Mouse (Mus musculus) v-Abl transformed pro-B cells (cell line): Measurements from ENCODE around the gene Rasa2.
"Not testable (repeated sequence)": the region's sequence is repeated elsewhere in the genome, so short reads cannot be mapped to it uniquely, and the experiment has no call there.

Experiments
- in situ Hi-C, 2 experiments: fragments of 400-800 bp; cut with MboI; formaldehyde crosslinking; loops; one replicate each; pipeline ENCODE4 v1.15.1; 2025; ENCODE audit not compliant: unreplicated experiment in 2 of 2

The Rasa2 gene

DNA sequence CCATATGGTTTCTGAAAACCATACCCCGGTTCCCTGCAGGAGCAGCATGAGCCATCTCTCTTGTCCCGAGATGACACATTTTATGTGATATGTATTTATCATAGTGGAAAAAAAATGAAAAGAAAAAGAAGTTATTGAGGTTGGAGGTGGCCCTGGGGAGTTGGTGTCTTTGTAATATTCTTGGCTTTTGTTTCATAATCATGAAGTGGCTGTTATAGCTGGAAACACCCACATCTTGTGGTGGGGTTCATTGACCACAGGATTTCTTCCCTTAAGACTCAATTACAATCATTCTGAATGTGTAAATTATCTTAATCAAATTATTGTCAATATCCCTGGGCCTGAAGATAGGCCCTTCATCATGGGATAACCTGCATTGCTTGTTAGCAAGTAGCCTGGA is 13.4 kb upstream of the Rasa2 start:
- in situ Hi-C loops, result no loop called here

GRCm38 (mm10) chr9:96644002-96644401 is 12.6 kb upstream of the Rasa2 start:
- in situ Hi-C loops, result not testable (repeated sequence)

DNA sequence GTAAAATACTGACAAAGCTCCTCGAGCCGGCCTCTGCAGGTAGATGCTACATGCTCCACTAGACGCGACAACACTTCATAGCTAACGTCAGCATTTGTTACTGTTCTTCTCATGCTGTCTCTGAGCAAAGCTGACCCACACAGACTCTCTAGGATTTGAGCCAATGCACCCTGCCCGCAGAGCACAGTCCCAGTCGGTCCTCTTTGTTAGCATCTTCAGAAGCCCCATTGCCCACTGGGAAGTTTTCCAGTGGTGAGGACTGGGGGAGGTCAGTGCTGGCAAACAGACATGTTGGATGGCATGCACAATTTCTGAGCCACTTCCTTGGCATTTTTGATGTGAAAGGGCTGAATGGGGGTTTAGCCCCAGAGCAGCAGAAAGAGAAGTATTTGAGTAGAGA is 8.0 kb upstream of the Rasa2 start:
- in situ Hi-C loops, result no loop called here

- in situ Hi-C loops, result no loop called here
Observed at GRCm38 (mm10) chr9:96638508-96638907, 7.1 kb upstream of the Rasa2 start.

- in situ Hi-C loops, result no loop called here
Observed at GRCm38 (mm10) chr9:96637157-96637548, 5.7 kb upstream of the Rasa2 start.

- in situ Hi-C loops, result no loop called here
Observed at GRCm38 (mm10) chr9:96636423-96637156, 5.2 kb upstream of the Rasa2 start.

DNA sequence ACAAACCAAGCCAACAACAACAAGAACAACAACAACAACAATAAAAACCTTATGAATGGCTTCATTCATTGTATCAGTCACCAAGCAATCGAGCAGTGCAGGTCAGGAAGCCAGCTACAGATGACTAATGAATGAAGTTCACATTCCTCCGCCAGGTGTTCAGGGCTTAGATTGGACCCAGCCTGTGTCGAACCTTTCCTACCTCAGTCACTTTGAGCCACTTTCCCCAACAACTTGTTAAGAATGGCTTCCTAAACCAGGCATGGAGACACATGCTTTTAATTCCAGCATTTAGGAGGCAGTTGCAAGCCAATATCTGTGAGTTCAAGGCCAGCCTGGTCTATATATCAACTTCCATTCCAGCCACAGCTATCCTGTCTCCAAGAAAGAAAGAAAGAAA is 4.5 kb upstream of the Rasa2 start:
- in situ Hi-C loops, result no loop called here

DNA sequence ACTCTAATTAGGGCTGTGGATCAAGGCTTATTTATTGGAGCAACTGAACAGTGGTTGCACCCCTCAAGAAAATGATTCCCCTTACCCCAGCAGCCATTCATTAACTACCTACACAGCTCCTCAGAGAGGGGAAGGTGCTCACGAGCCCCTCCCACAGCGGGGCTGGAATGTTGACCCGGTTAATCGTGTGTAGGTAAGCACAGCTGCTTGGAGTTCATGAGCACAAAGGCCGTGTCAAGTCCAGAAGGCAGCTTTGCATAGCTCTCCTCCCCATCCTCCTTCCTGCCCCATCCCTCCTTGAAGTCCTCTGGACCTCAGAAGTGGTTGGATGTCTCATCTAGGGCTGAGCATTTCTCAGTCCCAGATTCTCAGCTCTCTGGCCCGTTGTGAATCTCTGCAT is 3.8 kb upstream of the Rasa2 start:
- in situ Hi-C loops, result no loop called here

DNA sequence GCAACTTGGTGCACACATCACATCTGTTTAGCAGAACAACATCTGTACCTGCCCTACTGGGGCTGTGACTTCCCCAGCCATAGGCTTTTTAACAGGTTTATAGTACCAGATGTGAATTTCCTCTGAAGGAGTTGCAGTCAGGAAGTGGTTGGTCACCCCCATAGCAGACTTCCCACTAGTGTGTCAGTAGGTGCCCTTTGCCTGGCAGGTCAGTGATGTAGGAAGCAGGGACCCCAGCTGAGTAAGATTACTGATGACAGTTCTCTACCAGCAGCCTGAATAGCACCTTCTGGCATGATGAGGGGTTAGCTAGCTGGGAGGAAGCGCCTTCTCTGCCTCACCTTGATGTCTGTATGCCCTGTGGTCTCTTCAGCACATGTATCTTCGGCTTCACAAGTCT is 2.4 kb upstream of the Rasa2 start:
- in situ Hi-C loops, result no loop called here

DNA sequence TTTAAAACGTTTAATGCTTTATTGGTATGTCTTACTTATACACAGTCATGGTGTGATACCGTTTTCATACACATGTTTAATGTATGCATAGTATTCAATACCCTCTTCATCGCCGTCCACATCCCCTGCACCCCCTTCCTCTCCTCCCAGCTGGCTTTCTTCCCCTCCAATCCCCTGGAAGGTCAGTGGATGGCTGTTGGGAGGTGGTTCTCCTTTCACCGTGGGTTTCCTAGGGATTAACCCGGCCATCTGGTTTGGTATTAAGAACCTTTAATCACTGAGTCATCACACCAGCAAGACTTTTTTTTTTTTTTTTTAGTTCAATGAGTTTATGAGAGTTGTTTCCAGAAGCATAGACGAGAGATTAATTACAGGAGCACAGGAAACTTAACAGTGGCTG is 1.3 kb upstream of the Rasa2 start:
- in situ Hi-C loops, result no loop called here

DNA sequence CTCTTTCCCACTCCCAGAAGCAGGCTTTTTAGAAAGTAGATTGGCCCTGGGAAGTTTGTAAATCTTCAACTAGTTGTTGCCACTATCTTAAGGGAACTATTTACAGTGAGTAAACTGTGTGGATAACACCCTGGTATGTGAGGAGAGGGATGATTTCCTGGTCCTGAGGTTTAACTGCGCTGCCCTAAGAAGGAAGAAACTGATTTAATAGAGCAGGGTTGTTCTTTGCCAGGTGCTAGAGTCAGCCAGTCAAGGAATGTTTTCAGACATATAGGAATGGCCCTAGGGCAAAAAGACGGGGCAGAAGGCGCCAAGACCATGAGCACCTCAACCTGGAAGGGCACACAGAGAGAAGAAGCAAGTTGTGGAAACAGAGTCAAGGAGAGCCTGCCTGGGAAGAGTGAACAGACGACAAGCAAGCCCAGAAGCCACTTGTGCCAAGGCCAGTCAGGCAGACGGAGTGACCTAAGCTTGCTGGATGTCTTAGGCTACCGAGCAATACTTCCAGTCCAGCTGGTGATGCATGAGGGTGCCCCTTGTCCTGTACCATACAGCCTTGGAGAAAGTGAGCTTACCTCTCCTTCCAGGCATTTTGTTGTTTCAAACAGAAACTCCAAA is 765 bp upstream of the Rasa2 start:
- in situ Hi-C loops, result no loop called here

GRCm38 (mm10) chr9:96630571-96631388 is 637 bp downstream of the Rasa2 start:
- in situ Hi-C loops, result no loop called here

- in situ Hi-C loops, result no loop called here
Observed at GRCm38 (mm10) chr9:96629151-96629550, 2.3 kb downstream of the Rasa2 start.

DNA sequence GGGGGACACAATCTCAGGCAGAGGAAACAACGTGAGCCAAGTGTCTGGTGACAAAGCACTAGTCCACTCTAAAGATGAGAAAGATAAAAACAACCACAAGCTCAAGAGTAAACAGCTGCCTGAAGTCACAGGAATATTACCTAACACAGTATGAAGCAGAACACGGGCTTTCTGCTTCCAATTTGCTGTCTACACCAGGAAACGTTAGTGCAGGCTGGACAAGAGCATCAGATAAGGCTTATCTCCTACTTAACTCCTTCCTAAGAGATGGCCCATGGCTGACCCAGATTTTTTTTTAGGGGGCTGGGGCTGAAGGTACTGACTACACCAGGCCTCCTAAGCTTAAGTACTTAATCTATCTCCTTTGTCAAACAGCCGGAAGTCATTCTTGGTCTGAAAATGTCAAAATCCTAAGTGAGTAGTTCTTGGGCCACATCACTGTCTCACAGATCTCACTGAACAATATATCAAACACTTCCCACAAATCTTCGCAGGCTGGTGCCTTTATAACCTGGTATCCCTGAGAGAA is 3.8 kb downstream of the Rasa2 start:
- in situ Hi-C loops, result no loop called here

GRCm38 (mm10) chr9:96627042-96627441 is 4.4 kb downstream of the Rasa2 start:
- in situ Hi-C loops, result no loop called here

- in situ Hi-C loops, result no loop called here
Observed at GRCm38 (mm10) chr9:96618448-96619176, 12.8 kb downstream of the Rasa2 start.

DNA sequence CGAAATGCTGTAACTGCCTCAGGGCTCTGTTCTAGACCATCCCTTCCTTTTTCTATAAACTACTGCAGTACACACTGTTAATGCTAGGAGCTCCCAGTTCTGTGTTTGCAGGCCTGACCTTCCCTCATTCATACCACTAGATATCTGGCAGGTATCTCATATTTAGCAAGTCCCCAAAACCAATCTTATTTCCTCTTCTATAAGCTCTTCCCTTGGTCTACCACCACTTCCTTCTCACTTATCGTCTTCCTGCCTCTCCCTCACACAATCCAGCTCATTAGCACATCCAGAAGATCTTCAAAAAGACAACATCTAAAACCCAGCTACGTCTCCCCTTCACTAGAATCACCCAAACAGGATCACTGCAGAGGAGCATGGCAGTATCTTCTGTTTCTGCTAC is 19.1 kb downstream of the Rasa2 start:
- in situ Hi-C loops, result no loop called here

DNA sequence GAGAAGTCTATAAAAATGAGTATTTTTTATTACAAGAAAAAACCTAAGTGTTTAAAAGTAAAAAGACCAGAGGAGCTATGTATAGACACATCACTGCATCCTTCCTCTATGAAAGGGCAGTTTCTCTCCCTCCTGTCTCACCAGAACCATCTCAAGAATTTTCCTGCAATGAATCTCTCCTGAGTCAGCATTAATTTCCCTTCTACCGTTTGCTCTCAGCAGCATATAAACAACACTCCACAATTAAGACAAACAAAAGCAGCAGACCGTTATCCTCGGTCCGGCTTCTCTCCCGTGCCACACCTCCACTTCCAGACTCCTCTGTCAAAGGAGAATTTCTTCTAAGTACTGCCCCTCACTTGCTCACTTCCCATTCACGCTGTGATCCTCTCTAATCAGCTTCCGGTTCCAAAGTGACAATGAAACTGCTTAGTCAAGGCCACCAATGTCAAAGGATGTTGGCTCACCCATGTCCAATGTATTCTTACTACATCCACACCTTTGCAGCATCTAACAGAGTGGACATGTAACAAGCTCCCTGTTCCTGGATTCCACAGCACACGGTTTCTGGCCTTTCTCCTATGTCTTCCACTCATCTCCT is 19.6 kb downstream of the Rasa2 start:
- in situ Hi-C loops, result no loop called here

GRCm38 (mm10) chr9:96610813-96611212 is 20.6 kb downstream of the Rasa2 start:
- in situ Hi-C loops, result no loop called here

DNA sequence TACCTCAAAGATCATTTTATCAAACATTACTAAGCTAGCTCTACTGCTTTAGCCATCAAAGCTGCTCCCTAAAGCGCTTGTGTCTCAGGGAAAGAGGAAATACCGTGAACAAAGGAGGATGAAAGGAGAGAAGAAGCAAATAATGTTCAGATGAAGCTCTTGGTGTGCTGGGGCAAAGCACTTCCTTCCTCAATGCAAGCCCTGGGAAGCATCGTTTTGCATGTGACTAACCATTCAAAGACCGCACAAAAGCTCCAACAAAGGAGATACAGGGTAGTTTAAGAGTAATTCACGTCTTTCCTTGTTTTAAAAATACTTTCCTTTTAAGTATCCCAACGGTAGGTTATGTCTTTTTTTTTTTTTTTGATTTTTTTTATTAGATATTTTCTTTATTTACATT is 28.0 kb downstream of the Rasa2 start:
- in situ Hi-C loops, result no loop called here
